Mouse (Mus musculus): Measurements from ENCODE around the gene Efr3b. TPM values are rescaled to one million over a fixed set of nuclear protein-coding genes. Genes with fewer than 3 reads are reported as not detected.

The Efr3b gene
- polyA plus RNA-seq, 1 experiment: 0.83 TPM

- no peak for TF ChIP-seq CTCF (IDR thresholded peaks at IDR 0.05; ENCODE audit: control insufficient read depth, insufficient read depth, insufficient replicate concordance, low read depth, low read length)
- TF ChIP-seq POLR2A (IDR thresholded peaks at IDR 0.05; ENCODE audit: control insufficient read depth, low read depth, low read length): no peak
Observed at GRCm38 (mm10) chr12:4075407-4075806, 36.7 kb upstream of the Efr3b start.

DNA sequence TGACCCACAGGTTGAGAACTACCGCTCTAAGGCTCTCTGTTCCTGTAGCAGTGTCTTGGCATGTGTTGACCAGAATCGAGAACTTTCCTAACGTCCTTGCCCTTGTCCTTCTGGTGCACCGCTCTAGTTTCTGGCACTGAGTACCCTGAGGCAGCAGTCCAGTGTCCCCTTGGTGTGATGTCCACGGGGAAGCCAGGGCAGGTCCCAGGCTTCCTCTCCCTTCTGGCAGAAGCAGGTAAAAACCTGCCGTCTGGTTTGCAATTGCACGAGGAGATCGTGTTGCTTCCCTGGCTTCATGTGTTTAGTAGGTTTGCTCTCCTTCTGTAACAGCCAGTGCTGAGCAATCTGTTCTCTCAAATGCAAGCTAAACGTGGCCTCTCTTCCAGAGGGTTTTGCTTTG lies 33.0 kb upstream of the Efr3b start:
- Histone ChIP-seq H3K4me3 (ENCODE audit: control insufficient read depth, low read depth, low read length) (no peak overlapping the region), H3K4me1 (ENCODE audit: control insufficient read depth, insufficient read depth, low read length) (no peaks in the 10 kb centered on the region; the same call in 1 of the 2 replicates), H3K36me3 (ENCODE audit: control insufficient read depth, insufficient read depth, low read length) (no peaks in the 10 kb centered on the region), H3K27me3 (ENCODE audit: control insufficient read depth, insufficient read depth, low read length) (no peaks in the 10 kb centered on the region), H3K27ac (ENCODE audit: control insufficient read depth, insufficient read depth, low read depth, low read length) (no peak overlapping the region)
- no peak for TF ChIP-seq POLR2A (IDR thresholded peaks at IDR 0.05; ENCODE audit: control insufficient read depth, low read depth, low read length)

More at GRCm38 (mm10) chr12:4075407-4075806, 36.7 kb upstream of the Efr3b start:
- no peak overlapping the region for H3K4me3 ChIP-seq (ENCODE audit: control insufficient read depth, low read depth, low read length)
- H3K36me3 ChIP-seq (ENCODE audit: control insufficient read depth, insufficient read depth, low read length): no peaks in the 10 kb centered on the region
- no peak overlapping the region for H3K27ac ChIP-seq (ENCODE audit: control insufficient read depth, insufficient read depth, low read depth, low read length)
- H3K4me1 ChIP-seq (ENCODE audit: control insufficient read depth, insufficient read depth, low read length): no peaks in the 10 kb centered on the region
- H3K27me3 ChIP-seq (ENCODE audit: control insufficient read depth, insufficient read depth, low read length): no peaks in the 10 kb centered on the region

- no peaks in the 10 kb centered on the region; the same call in 1 of the 2 replicates for H3K4me1 ChIP-seq (ENCODE audit: control insufficient read depth, insufficient read depth, low read length)
- H3K4me3 ChIP-seq (ENCODE audit: control insufficient read depth, low read depth, low read length): no peak overlapping the region
- H3K27ac ChIP-seq (ENCODE audit: control insufficient read depth, insufficient read depth, low read depth, low read length): no peak overlapping the region
- H3K27me3 ChIP-seq (ENCODE audit: control insufficient read depth, insufficient read depth, low read length): no peaks in the 10 kb centered on the region
- H3K36me3 ChIP-seq (ENCODE audit: control insufficient read depth, insufficient read depth, low read length): no peaks in the 10 kb centered on the region
- TF ChIP-seq POLR2A (IDR thresholded peaks at IDR 0.05; ENCODE audit: control insufficient read depth, low read depth, low read length) (no peak), CTCF (IDR thresholded peaks at IDR 0.05; ENCODE audit: control insufficient read depth, insufficient read depth, insufficient replicate concordance, low read depth, low read length) (no peak)
Observed at GRCm38 (mm10) chr12:4068551-4068950, 29.8 kb upstream of the Efr3b start.

DNA sequence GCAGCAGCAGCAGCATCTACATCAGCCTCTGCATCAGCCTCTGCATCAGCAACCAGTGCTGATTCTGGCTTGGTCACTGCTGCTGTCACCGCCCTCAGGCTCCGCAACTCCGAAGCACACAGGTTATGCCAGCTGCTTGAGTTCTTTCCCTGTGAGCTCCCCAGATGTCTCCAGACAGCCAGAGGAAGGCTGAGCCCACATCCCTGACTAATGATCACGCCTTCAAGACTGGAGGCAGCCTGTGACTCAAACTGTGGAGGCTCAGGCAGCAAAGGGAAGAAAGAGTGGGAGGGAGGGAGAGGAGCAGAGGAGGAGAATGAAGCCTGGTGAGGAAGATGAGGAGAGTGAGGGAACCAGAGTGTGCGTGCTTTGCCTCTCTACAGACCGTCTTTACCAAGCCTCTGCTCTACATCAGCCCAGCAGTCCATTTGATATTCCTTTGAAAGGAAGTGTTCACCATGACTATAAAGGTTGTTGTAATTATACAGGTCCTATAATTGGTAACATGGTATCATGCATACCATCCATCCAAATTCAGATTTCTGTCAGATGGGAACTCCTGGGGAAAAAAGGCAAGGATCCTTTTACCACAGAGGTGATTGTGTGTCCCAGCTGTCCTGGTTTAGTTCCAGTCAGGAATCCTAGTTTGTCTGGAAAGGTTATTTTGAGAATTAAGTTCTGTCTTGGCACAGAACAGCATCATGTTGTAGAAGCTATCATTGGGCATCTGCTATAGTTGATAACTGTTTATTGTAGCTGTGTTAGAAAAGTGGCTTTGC lies 28.2 kb upstream of the Efr3b start:
- Histone ChIP-seq H3K4me1 (ENCODE audit: control insufficient read depth, insufficient read depth, low read length) (no peaks in the 10 kb centered on the region; the same call in 1 of the 2 replicates), H3K27me3 (ENCODE audit: control insufficient read depth, insufficient read depth, low read length) (no peaks in the 10 kb centered on the region), H3K4me3 (ENCODE audit: control insufficient read depth, low read depth, low read length) (no peak overlapping the region), H3K36me3 (ENCODE audit: control insufficient read depth, insufficient read depth, low read length) (no peaks in the 10 kb centered on the region), H3K27ac (ENCODE audit: control insufficient read depth, insufficient read depth, low read depth, low read length) (no peak overlapping the region)
- no peak for TF ChIP-seq POLR2A (IDR thresholded peaks at IDR 0.05; ENCODE audit: control insufficient read depth, low read depth, low read length)
- TF ChIP-seq CTCF (IDR thresholded peaks at IDR 0.05; ENCODE audit: control insufficient read depth, insufficient read depth, insufficient replicate concordance, low read depth, low read length): no peak

DNA sequence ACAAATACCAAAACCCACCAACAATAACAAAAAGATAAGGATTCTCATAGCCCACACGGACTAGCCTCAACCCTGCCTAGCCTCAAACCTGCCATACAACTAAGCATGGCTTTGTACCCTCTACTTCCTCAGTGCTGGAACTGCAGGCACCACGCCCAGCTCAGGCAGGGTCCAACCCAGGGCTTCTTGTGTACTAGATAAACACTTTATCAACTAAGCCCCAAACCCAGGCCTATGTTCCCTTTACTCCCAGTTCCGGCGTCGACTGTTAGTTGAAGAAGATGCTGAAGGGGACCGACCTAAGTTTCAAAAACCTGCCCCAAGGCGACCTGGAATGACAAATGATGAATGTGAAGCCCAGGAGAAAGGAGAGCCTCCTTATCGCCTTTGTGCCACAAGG lies 27.2 kb upstream of the Efr3b start:
- Histone ChIP-seq H3K27ac (ENCODE audit: control insufficient read depth, insufficient read depth, low read depth, low read length) (no peak overlapping the region), H3K36me3 (ENCODE audit: control insufficient read depth, insufficient read depth, low read length) (no peaks in the 10 kb centered on the region), H3K27me3 (ENCODE audit: control insufficient read depth, insufficient read depth, low read length) (no peaks in the 10 kb centered on the region), H3K4me3 (ENCODE audit: control insufficient read depth, low read depth, low read length) (no peak overlapping the region), H3K4me1 (ENCODE audit: control insufficient read depth, insufficient read depth, low read length) (no peaks in the 10 kb centered on the region; the same call in 1 of the 2 replicates)
- TF ChIP-seq POLR2A (IDR thresholded peaks at IDR 0.05; ENCODE audit: control insufficient read depth, low read depth, low read length) (no peak), CTCF (IDR thresholded peaks at IDR 0.05; ENCODE audit: control insufficient read depth, insufficient read depth, insufficient replicate concordance, low read depth, low read length) (no peak)

DNA sequence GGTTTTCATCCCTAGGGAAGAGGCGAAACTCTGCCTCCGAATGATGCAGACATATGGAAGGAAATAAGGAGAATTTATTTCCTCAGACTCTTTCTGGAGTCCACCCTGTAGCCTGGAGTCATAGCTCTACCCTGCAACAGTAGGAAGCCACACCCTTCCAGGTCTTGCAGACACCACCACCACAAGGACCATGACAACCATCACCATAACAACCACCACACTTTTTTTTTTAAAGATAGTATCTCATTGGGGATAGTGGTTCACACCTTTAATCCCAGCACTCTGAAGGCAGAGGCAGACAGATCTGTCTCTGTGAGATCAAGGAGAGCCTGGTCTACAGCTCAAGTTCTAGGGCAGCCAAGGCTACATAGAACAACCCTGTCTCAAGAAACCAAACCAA lies 26.8 kb upstream of the Efr3b start:
- no peaks in the 10 kb centered on the region for H3K36me3 ChIP-seq (ENCODE audit: control insufficient read depth, insufficient read depth, low read length)
- H3K27me3 ChIP-seq (ENCODE audit: control insufficient read depth, insufficient read depth, low read length): no peaks in the 10 kb centered on the region
- H3K4me3 ChIP-seq (ENCODE audit: control insufficient read depth, low read depth, low read length): no peak overlapping the region
- no peak overlapping the region for H3K27ac ChIP-seq (ENCODE audit: control insufficient read depth, insufficient read depth, low read depth, low read length)
- H3K4me1 ChIP-seq (ENCODE audit: control insufficient read depth, insufficient read depth, low read length): no peaks in the 10 kb centered on the region; the same call in 1 of the 2 replicates
- no peak for TF ChIP-seq POLR2A (IDR thresholded peaks at IDR 0.05; ENCODE audit: control insufficient read depth, low read depth, low read length)
- TF ChIP-seq CTCF (IDR thresholded peaks at IDR 0.05; ENCODE audit: control insufficient read depth, insufficient read depth, insufficient replicate concordance, low read depth, low read length): no peak

DNA sequence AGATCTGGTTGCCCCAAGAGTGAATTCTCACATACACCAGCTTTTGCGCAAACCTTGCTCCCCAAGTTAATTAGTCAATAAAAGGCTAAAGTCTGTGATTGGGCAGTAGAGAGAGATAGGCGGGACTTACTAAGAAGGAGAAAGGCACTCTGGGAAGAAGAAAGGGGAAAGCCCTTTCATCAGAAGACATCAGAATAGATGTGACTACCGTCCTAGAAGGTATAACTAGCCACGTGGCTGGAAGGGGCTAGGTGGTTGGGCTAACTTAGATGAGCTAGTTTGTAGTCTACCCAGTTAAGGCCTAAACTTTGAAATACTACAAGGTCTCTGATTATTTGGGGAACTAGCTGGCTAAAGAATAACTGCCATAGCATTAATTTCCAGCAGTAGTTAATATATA lies 21.0 kb upstream of the Efr3b start:
- H3K36me3 ChIP-seq (ENCODE audit: control insufficient read depth, insufficient read depth, low read length): no peaks in the 10 kb centered on the region
- H3K4me1 ChIP-seq (ENCODE audit: control insufficient read depth, insufficient read depth, low read length): no peaks in the 10 kb centered on the region
- TF ChIP-seq CTCF (IDR thresholded peaks at IDR 0.05; ENCODE audit: control insufficient read depth, insufficient read depth, insufficient replicate concordance, low read depth, low read length) (no peak), POLR2A (IDR thresholded peaks at IDR 0.05; ENCODE audit: control insufficient read depth, low read depth, low read length) (no peak)
- no peak overlapping the region for H3K4me3 ChIP-seq (ENCODE audit: control insufficient read depth, low read depth, low read length)
- no peak overlapping the region for H3K27ac ChIP-seq (ENCODE audit: control insufficient read depth, insufficient read depth, low read depth, low read length)
- no peaks in the 10 kb centered on the region for H3K27me3 ChIP-seq (ENCODE audit: control insufficient read depth, insufficient read depth, low read length)
